Mouse (Mus musculus): ENCODE measurements around the gene Ttll4.

Ttll4 gene

GRCm38 (mm10) chr1:74712461-74713098 lies 51.0 kb downstream of the Ttll4 start:
- peak in 1 of 2 experiments; percentile 64 for DNase-seq

- peak; percentile 84 to 85 for DNase-seq
Observed at GRCm38 (mm10) chr1:74713099-74713858, 51.7 kb downstream of the Ttll4 start, which contains the start of gene Cyp27a1. Cyp27a1 (plus strand) TSS chr1:74713574.

- no peak for DNase-seq
Observed at GRCm38 (mm10) chr1:74713859-74714730, 52.5 kb downstream of the Ttll4 start.

GRCm38 (mm10) chr1:74714967-74715366 lies 53.4 kb downstream of the Ttll4 start:
- DNase-seq: no peak

- DNase-seq: no peak
Observed at GRCm38 (mm10) chr1:74715468-74715867, 53.9 kb downstream of the Ttll4 start.

- no peak for DNase-seq
Observed at GRCm38 (mm10) chr1:74715886-74716285, 54.3 kb downstream of the Ttll4 start.

- DNase-seq: no peak
Observed at GRCm38 (mm10) chr1:74718113-74718512, 56.6 kb downstream of the Ttll4 start.

- DNase-seq: no peak
Observed at GRCm38 (mm10) chr1:74719281-74719680, 57.7 kb downstream of the Ttll4 start.

- DNase-seq: no peak
Observed at GRCm38 (mm10) chr1:74721657-74722056, 60.1 kb downstream of the Ttll4 start.

GRCm38 (mm10) chr1:74723748-74724147 lies 62.2 kb downstream of the Ttll4 start:
- DNase-seq: peak; percentile 33 to 74

GRCm38 (mm10) chr1:74726114-74726513 lies 64.6 kb downstream of the Ttll4 start:
- peak in 1 of 2 experiments; percentile 41 for DNase-seq

GRCm38 (mm10) chr1:74726674-74727073 lies 65.1 kb downstream of the Ttll4 start:
- no peak for DNase-seq

- no peak for DNase-seq
Observed at GRCm38 (mm10) chr1:74728446-74728845, 66.9 kb downstream of the Ttll4 start.

GRCm38 (mm10) chr1:74736977-74737376 lies 75.4 kb downstream of the Ttll4 start:
- no peak for DNase-seq

GRCm38 (mm10) chr1:74737500-74737899 lies 76.0 kb downstream of the Ttll4 start:
- no peak for DNase-seq

- no peak for DNase-seq
Observed at GRCm38 (mm10) chr1:74740846-74741245, 79.3 kb downstream of the Ttll4 start.

GRCm38 (mm10) chr1:74747335-74747734 lies 85.8 kb downstream of the Ttll4 start:
- no peak for DNase-seq

GRCm38 (mm10) chr1:74748643-74749271 lies 87.2 kb downstream of the Ttll4 start, which contains the start of gene Prkag3:
Prkag3 (minus strand) TSS chr1:74749221.
- peak; percentile 65 to 85 for DNase-seq

GRCm38 (mm10) chr1:74749301-74749700 lies 87.8 kb downstream of the Ttll4 start:
- DNase-seq: peak; percentile 77 to 89

- DNase-seq: peak; percentile 78 to 93
Observed at GRCm38 (mm10) chr1:74750683-74751082, 89.1 kb downstream of the Ttll4 start.

- DNase-seq: no peak
Observed at GRCm38 (mm10) chr1:74752150-74752549, 90.6 kb downstream of the Ttll4 start.

GRCm38 (mm10) chr1:74752833-74753232 lies 91.3 kb downstream of the Ttll4 start:
- no peak for DNase-seq
